Mouse (Mus musculus) CD4-positive, CD25-positive, alpha-beta regulatory T cell, adult 9 weeks (primary cell): Measurements from ENCODE around the gene Cckar. TPM values are rescaled to one million over a fixed set of nuclear protein-coding genes. Genes with fewer than 3 reads are reported as not detected.

Experiments used
- polyA plus RNA-seq: library from polyadenylated mRNA; unstranded; fragments of 100-300 nt; shearing (Covaris generic); gene quantifications from one replicate; pipeline ENCODE4 v1.2.1, GENCODE M21; 2017

Cckar gene
- polyA plus RNA-seq: not detected

GRCm38 (mm10) chr5:53707235-53708177 is at the start of gene Cckar:
Gene Cckar, minus strand, starts transcription at chr5:53707705.

Other genes starting within 250 kb of the Cckar start
- 45.6 TPM for gene Rbpj, start 241.6 kb downstream of the Cckar start, polyA plus RNA-seq
- 8.1 TPM for gene Tbc1d19, start 101.9 kb upstream of the Cckar start, polyA plus RNA-seq